Mouse (Mus musculus): Measurements from ENCODE around the gene Gm10188.

GRCm38 (mm10) chr1:132212218-132212617 is 17.3 kb downstream of the Gm10188 start:
- TF ChIP-seq POLR2A (IDR thresholded peaks at IDR 0.05; ENCODE audit: insufficient read depth, low read depth, low read length) (no peak), CTCF (IDR thresholded peaks at IDR 0.05) (peak; percentile 80), EP300 (IDR thresholded peaks at IDR 0.05; ENCODE audit: insufficient read depth, low read depth, low read length) (no peak)

Data from heart, adult 2 months (tissue).